Mouse (Mus musculus) spleen, postnatal 10 days (tissue): Measurements from ENCODE around the gene Olfr1122.
"Not testable (repeated sequence)": the region's sequence is repeated elsewhere in the genome, so short reads cannot be mapped to it uniquely, and the experiment has no call there.

Experiments used
- DNase-seq, 2 experiments: peaks; one replicate each; pipeline ENCODE4 v3.0.0; 2021 to 2022; ENCODE audit warnings: low spot score in 2 of 2

Olfr1122 gene

DNA sequence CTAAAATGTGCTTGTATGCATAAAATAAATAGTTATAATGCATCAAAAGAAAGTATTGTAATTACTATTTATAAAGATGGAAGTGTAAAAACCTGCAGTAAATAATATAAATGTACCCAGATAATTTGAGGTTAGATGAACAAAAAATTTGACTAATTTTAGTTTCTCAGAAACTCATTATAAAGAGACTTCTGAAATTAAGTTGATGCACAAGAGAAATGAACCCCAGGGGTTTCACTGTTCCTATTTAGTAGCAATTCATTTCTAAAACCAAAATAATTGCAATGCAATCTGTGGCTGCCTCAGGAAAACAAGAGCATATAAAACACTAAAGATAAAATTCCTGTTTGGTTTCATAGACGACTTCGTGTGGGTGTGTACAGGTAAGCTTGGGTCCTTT is at the start of gene Olfr1122:
Olfr1122 (plus strand) TSS at position 301 of the 400 bp plus-strand sequence.
- DNase-seq, result no peak

GRCm38 (mm10) chr2:87354515-87354914 is 31.1 kb upstream of the Olfr1122 start, which contains the start of gene Olfr1120:
Olfr1120 (plus strand) TSS chr2:87354815.
- no peak for DNase-seq

- not testable (repeated sequence) for DNase-seq
Measured at GRCm38 (mm10) chr2:87360121-87360520, 25.5 kb upstream of the Olfr1122 start.

GRCm38 (mm10) chr2:87369595-87369994 is 16.1 kb upstream of the Olfr1122 start, which contains the start of gene Olfr1121:
Olfr1121 (plus strand) TSS chr2:87369895.
- no peak for DNase-seq

DNA sequence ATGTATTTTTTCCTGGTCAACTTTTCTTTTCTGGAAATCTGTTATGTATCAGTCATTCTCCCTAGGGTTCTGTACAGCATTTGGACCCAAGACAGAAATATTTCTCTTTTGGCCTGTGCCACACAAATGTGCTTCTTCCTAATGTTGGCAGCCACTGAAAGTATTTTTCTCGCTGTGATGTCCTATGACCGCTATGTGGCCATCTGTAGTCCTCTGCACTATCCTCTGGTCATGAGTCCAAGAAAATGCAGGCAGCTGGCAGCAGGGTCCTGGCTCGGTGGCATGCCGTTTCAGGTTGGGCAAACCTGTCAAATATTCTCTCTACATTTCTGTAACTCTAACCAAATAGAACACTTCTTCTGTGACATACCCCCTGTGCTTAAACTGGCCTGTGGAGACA is 13.9 kb upstream of the Olfr1122 start:
- no peak for DNase-seq

- no peak for DNase-seq
Measured at GRCm38 (mm10) chr2:87383935-87384334, 1.7 kb upstream of the Olfr1122 start.

DNA sequence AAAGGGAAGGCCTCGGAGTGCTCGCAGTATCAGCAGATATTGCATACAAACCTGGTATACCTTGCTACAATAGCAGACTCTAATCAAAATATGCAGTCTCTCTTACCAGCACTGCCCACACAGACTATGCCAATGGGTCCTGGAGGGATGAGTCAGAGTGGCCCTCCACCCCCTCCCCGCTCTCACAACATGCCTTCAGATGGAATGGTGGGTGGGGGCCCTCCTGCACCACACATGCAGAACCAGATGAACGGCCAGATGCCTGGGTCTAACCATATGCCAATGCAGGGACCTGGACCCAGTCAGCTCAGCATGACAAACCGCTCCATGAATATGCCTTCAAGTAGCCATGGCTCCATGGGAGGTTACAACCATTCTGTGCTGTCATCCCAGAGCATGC is 8.0 kb downstream of the Olfr1122 start:
- not testable (repeated sequence) for DNase-seq

GRCm38 (mm10) chr2:87394686-87395085 is 9.0 kb downstream of the Olfr1122 start:
- not testable (repeated sequence) for DNase-seq

GRCm38 (mm10) chr2:87416335-87416734 is 30.7 kb downstream of the Olfr1122 start, which contains the start of gene Olfr1123:
Olfr1123 (plus strand) TSS chr2:87416635.
- DNase-seq, result no peak

GRCm38 (mm10) chr2:87429975-87430374 is 44.3 kb downstream of the Olfr1122 start, which contains the start of gene Olfr1124:
Olfr1124 (plus strand) TSS chr2:87430275.
- DNase-seq, result no peak

GRCm38 (mm10) chr2:87437731-87438130 is 52.1 kb downstream of the Olfr1122 start:
- no peak for DNase-seq
